Mouse (Mus musculus): Measurements from ENCODE around the gene Ramp1.
A peak's percentile ranks its signal among the peaks of the same experiment; 100 is the strongest.

The Ramp1 gene

DNA sequence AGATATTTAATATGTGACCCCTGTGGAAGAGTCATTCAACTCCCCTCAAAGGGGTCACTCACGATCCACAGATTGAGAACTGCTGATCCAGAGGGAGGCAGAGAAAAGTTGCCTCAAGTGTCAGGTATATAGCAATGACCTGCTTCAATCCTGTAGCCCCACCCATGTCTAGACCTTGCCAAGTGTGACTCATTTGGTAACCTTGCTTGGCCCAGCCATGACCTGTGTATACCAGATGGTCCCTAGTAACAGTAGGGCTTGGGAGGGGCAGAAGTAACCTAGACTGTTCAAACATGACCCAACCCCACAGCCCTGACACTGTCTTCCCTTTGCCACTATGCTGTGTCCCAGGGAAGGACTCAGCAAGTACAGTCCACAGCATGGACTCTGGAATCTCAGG is 61.1 kb downstream of the Ramp1 start:
- DNase-seq, result no peak

DNA sequence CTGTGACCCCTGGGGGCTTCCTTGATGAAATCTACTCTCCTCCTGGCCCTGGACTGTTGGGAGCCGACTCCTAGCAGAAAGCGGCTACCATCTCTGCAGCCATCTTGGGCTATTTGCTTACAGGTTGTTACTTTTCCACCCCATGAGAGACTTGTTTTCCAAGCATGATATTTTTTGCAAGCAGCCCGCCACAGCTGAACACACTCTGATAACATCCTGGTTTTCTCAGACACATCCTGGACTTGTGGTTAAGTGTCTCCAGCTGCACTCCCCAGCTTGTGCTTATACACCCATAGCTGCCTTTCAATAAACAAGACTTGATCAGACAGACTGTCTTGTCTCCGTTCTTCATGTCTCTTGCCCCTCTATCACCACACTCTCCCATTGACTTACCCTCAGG is 61.6 kb downstream of the Ramp1 start:
- DNase-seq, result no peak

DNA sequence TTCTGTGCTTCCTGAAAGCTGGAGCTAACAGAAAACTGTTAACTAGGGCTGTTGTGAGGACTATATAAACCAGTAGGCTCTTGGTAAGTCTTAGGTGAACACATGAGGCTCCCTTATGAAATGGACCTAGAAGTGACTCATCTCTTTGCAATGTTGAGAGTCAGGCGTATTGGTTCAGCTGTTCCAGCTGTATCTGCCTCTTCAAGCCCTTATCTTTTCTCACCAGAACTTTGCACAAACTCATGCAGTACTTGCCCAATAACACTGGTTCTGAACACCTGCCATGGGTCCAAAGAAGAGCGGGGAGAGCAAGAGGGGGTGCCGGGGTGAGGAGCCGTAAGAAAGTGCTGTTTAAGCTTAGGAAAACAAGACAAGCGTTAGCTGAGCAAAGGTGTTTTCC is 68.6 kb downstream of the Ramp1 start:
- no peak for DNase-seq

DNA sequence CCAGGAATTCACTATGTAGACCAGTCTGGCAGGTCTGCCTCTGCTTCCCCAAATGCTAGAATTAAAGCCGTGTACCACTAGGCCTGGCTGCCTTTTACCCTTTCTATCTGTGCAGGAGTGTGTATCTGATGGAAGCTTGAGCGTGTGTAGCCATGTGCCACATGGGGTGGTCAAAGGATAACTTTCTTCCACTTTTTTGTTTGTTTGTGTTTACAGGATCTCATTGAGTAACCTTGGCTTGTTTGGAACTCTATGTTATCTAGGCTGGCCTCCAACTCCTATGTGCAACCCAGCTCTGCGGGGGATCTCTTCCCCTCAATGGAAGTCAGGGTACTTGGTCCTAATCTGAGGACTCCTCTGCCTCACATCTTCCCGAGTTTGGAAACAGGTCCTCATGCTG is 69.3 kb downstream of the Ramp1 start:
- no peak for DNase-seq

DNA sequence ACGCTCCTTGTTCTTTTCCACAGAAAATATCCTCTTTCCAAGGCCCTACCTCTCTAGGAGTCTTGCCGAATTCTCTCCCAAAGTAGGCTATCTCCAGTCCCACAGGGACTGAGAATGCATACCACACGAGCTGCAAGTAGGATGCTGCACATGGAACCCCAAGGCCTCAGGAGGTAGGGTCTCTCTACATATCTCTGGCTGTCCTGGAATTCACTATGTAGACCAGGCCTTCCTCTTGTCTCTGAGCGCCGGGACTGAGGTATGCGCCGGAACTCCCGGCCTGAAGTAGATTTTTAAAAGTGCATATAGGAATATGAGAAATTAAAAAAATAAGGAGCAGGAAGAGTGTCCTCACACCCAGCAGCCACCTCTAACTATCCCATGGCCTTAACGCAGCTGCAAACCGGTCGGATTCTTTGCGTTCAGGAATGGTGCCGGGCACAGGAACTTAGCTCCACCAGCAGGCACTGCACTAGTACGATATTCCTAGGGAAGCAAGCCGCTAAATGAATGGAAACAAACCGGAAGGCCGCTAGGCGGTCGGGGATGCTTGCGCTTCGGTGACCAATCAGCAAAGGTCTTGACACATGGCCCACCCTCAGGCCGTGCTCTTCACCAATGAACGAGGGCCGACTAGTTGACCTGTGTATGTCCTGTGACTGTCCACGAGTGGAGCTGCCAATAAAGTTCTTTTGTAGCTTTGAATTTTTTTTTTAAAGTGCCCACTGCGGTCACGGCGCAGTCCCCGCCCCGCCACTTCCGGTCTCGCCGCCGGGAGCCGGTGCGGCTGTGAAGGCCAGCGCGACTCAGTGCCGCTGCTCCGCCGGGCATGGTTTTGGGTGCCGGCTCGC is 70.2 kb downstream of the Ramp1 start, which contains the start of gene Ube2f:
TSS of gene Ube2f (plus strand) at position 741 of the 851 bp plus-strand sequence.
- peak; percentile 92 for DNase-seq

DNA sequence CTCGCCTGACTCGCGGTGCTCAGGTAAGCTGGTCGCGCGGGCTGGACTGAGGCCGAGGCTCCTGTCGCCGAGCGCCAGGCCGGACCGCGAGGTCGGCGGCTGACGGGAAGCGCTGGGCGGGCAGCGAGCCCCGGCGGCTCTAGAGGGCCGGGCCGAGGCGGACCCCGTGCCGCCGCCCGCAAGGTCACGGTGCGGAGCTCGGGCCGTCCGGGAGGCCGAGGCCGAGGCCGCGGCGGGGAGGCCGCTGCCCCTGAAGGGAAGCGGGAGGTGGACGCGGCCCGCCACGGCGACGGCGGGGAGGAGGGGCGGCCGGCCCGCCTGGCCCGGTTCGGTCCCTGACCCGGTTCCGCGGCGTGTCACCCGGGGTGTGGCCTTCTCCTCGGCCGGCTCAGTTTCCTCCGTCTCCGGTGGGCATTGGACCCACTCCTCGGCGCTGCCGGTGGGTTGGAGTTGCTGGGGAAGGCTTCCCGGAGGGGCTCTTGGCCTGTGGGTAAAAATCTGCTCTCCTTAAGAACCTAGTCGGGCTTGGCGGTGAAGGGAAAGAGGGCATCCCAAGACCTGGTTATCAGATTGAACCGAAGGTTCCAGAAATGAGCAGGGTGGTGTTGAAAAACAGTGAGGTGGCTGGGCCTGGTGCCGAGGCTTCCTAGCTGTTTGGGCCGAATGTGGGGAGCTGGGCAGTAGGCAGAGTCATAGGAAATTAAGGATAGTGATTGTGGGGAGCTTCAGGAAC is 71.0 kb downstream of the Ramp1 start:
- DNase-seq, result peak; percentile 33

DNA sequence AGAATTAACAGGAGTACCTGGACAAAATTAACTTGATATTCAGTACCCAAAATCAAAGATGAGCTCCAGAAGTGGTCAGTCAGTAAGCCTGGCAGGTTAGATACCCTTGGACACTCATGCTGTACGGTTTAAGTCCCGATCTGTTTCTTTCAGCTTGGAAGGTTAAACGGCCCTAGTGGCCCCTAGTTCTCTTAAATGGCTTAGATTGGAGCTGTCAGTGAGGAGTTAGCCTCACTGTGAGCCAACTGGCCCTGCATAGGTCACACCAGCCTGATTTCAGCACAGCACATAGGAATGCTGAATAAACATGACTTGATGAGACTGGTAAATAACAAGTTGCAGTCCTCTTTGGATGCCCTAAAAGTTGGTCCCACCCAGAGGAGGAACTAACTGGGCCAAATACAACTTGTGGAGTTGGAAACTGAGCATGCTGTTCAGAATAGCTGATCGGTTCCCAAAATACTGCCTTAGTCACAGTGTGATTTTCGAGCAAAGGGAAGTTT is 71.6 kb downstream of the Ramp1 start:
- no peak for DNase-seq

DNA sequence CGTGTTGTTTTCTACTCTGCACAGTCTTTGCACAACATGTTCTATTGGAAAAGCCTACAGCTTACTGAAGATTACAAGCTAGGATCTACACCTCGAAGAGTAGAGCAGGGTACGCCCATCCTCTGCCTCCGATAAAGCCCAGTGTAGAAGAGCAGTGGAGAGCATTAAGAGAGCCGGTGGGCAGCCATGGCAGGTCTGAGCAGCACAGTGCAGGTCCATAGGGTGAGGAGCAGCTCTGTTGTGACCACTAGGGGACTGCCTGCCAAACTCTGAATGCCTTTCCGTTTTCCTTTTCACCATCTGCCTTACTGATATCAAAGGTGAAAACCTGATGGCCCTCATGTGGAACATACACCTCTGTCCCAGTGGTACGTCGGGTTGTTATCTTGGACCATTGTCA is 72.3 kb downstream of the Ramp1 start:
- no peak for DNase-seq

DNA sequence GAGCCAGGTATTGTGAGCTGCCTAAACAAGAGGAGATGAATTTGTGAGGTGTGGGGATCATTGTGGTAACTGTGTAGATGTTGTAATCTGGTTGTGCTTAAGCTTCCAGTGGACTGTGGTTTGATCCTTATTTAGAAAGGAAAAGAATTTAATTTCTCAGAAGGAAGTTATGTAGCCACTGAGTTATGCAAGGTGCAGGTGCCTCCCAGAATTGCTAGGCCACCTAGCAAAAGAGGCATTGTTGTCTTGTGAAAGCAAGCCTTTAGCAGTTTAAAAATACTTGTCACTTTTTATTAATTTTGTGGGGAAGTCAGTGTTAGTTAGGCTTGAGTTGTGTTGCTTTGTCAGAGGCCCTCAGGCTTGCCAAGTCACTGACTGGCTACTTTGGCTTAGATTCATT is 78.3 kb downstream of the Ramp1 start:
- DNase-seq, result no peak

DNA sequence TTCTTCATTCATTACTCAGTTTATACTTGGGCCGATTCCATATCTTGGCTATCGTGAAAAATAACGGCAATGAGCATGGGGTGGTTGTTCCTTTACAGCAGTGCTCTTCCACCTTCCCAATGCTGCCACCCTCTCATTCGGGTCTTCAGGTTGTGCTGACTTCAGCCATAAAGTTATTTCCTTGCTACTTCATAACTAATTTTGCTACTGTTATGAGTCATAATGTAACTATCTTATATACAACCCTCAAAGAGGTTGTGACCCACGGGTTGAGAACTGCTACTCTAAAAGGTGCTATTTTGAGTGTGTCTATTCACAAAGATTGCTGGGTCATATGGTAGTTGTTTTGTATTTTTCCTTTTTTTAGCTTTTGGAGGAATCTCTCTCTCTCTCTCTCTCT is 80.2 kb downstream of the Ramp1 start:
- DNase-seq, result no peak

DNA sequence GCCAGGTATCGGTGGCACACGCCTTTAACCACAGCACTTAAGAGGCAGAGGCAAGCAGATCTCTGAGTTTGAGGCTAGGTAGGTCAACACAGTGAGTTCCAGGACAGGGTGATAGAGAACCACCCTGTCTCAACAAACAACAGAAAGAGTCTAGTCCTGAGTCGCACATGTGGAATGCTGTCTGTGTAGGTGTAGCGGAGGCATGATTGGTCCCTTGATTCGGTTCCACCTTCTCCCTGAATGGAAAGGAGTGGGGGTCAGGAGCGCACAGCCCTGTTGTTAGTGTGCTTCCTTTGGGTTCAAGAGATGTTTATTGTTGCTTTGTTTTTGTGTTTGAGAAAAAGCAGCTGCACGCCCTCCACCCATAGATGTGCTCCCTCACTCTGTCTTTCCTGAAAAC is 82.9 kb downstream of the Ramp1 start:
- DNase-seq, result no peak

DNA sequence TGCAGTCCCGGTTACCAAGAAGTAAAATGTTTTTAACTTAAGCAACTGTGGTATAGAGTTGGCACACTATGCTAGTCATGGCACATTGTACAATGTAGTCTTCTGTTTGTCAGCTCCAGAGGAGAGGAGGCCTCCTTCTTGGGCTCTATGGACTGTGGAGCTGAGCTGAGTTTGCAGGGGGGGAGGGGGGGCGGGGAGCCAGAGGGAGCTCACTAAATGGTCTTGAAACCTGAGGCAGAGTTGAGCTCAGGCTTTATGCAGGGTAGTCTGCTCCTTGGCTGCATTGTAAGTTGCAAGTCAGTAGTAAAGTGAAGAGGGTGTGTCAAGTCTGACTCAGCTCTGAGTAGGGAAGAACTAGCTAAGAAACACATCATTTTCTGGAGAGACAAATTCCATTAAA is 92.6 kb downstream of the Ramp1 start:
- DNase-seq, result no peak
